Mouse (Mus musculus) testis, adult 2 months (tissue): Measurements from ENCODE around the gene Usp38.
"Not testable (repeated sequence)": the region's sequence is repeated elsewhere in the genome, so short reads cannot be mapped to it uniquely, and the experiment has no call there.

Experiments
- CTCF ChIP-seq: fragments of 200-500 bp; IDR thresholded peaks from 2 replicates; pipeline ENCODE4 v1.5.1; 2012; ENCODE audit warnings: low read depth, mild to moderate bottlenecking, inconsistent platforms, low read length, moderate library complexity; ENCODE audit not compliant: control insufficient read depth, insufficient read depth, insufficient replicate concordance
- POLR2A ChIP-seq: fragments of 200-500 bp; IDR thresholded peaks from 2 replicates; pipeline ENCODE4 v1.6.1; 2012; ENCODE audit warnings: low read depth, mild to moderate bottlenecking, inconsistent platforms, low read length, moderate library complexity; ENCODE audit not compliant: control insufficient read depth

GRCm38 (mm10) chr8:81017548-81017947 is 2.8 kb upstream of the Usp38 start:
- not testable (repeated sequence) for TF ChIP-seq POLR2A, CTCF
